Mouse (Mus musculus): Measurements from ENCODE around the gene Taf4.

Gene Taf4

GRCm38 (mm10) chr2:179976628-179977343 is at the start of gene Taf4:
Taf4 (minus strand) TSS chr2:179976646.
- peak; percentile 91 for DNase-seq (ENCODE audit: inconsistent ontology term)

GRCm38 (mm10) chr2:180025861-180026200 is 49.4 kb upstream of the Taf4 start:
- no peak for DNase-seq (ENCODE audit: inconsistent ontology term)

GRCm38 (mm10) chr2:180025135-180025860 is 48.9 kb upstream of the Taf4 start:
- DNase-seq (ENCODE audit: inconsistent ontology term): peak; percentile 62

GRCm38 (mm10) chr2:180024401-180025098 is 48.1 kb upstream of the Taf4 start, which contains the start of gene Lsm14b:
Lsm14b (plus strand) TSS chr2:180024987.
- DNase-seq (ENCODE audit: inconsistent ontology term): peak; percentile 100

- no peak for DNase-seq (ENCODE audit: inconsistent ontology term)
These were observed 46.3 kb upstream of the Taf4 start for GRCm38 (mm10) chr2:180022751-180023150.

GRCm38 (mm10) chr2:180020919-180021318 is 44.5 kb upstream of the Taf4 start:
- DNase-seq (ENCODE audit: inconsistent ontology term): no peak

- DNase-seq (ENCODE audit: inconsistent ontology term): no peak
These were observed 43.7 kb upstream of the Taf4 start for GRCm38 (mm10) chr2:180020091-180020661.

- no peak for DNase-seq (ENCODE audit: inconsistent ontology term)
These were observed 42.1 kb upstream of the Taf4 start for GRCm38 (mm10) chr2:180018573-180018972.

- no peak for DNase-seq (ENCODE audit: inconsistent ontology term)
These were observed 41.2 kb upstream of the Taf4 start for GRCm38 (mm10) chr2:180017632-180018031.

- DNase-seq (ENCODE audit: inconsistent ontology term): no peak
These were observed 37.2 kb upstream of the Taf4 start for GRCm38 (mm10) chr2:180013686-180014085.

- no peak for DNase-seq (ENCODE audit: inconsistent ontology term)
These were observed 34.9 kb upstream of the Taf4 start for GRCm38 (mm10) chr2:180011370-180011769.

- no peak for DNase-seq (ENCODE audit: inconsistent ontology term)
These were observed 34.2 kb upstream of the Taf4 start for GRCm38 (mm10) chr2:180010686-180011085.

GRCm38 (mm10) chr2:180006352-180007017 is 30.0 kb upstream of the Taf4 start:
- no peak for DNase-seq (ENCODE audit: inconsistent ontology term)

GRCm38 (mm10) chr2:180005656-180006351 is 29.4 kb upstream of the Taf4 start:
- no peak for DNase-seq (ENCODE audit: inconsistent ontology term)

GRCm38 (mm10) chr2:180001635-180002034 is 25.2 kb upstream of the Taf4 start:
- no peak for DNase-seq (ENCODE audit: inconsistent ontology term)

- no peak for DNase-seq (ENCODE audit: inconsistent ontology term)
These were observed 22.0 kb upstream of the Taf4 start for GRCm38 (mm10) chr2:179998431-179998830.

- DNase-seq (ENCODE audit: inconsistent ontology term): no peak
These were observed 16.6 kb upstream of the Taf4 start for GRCm38 (mm10) chr2:179993071-179993470.

GRCm38 (mm10) chr2:179989098-179989497 is 12.7 kb upstream of the Taf4 start:
- DNase-seq (ENCODE audit: inconsistent ontology term): peak; percentile 50

GRCm38 (mm10) chr2:179986437-179987022 is 10.1 kb upstream of the Taf4 start:
- no peak for DNase-seq (ENCODE audit: inconsistent ontology term)

GRCm38 (mm10) chr2:179985695-179986094 is 9.2 kb upstream of the Taf4 start:
- no peak for DNase-seq (ENCODE audit: inconsistent ontology term)

GRCm38 (mm10) chr2:179984830-179985229 is 8.4 kb upstream of the Taf4 start:
- no peak for DNase-seq (ENCODE audit: inconsistent ontology term)
